Mouse (Mus musculus) midbrain, embryonic 11.5 days (tissue): ENCODE results near the gene Pygm. TPM values are rescaled to one million over a fixed set of nuclear protein-coding genes. Genes with fewer than 3 reads are reported as not detected.

ENCODE experiments used
- ATAC-seq: fragments of 200-750 bp; cut with Nextera tagmentation; 2 replicates; pipeline ENCODE4 v1.8.0; 2017; ENCODE audit warnings: moderate TSS enrichment, moderate library complexity; ENCODE audit not compliant: low FRiP score
- DNase-seq: peaks from one replicate; pipeline ENCODE4 v3.0.0; 2015; ENCODE audit warnings: low spot score; ENCODE audit errors: missing footprints
- H3K27ac ChIP-seq: fragments of 300-500 bp; sonication (generic); 2 replicates; pipeline ENCODE4 v1.5.1; 2014; ENCODE audit warnings: low read depth, low read length
- H3K27me3 ChIP-seq: fragments of 300-500 bp; sonication (generic); 2 replicates; pipeline ENCODE4 v1.6.1; 2014; ENCODE audit warnings: mild to moderate bottlenecking, low read length, moderate library complexity, mixed read lengths; ENCODE audit not compliant: control insufficient read depth, insufficient read depth
- H3K36me3 ChIP-seq: fragments of 300-500 bp; sonication (generic); 2 replicates; pipeline ENCODE4 v1.6.1; 2014; ENCODE audit warnings: mild to moderate bottlenecking, low read length, moderate library complexity, mixed read lengths; ENCODE audit not compliant: control insufficient read depth, insufficient read depth
- H3K4me1 ChIP-seq: fragments of 300-500 bp; sonication (generic); 2 replicates; pipeline ENCODE4 v1.6.1; 2014; ENCODE audit warnings: low read length; ENCODE audit not compliant: control insufficient read depth, insufficient read depth
- H3K4me2 ChIP-seq: fragments of 300-500 bp; sonication (generic); 2 replicates; pipeline ENCODE4 v1.6.1; 2014; ENCODE audit warnings: mild to moderate bottlenecking, moderate library complexity
- H3K4me3 ChIP-seq: fragments of 300-500 bp; sonication (generic); 2 replicates; pipeline ENCODE4 v1.5.1; 2014; ENCODE audit warnings: low read depth, low read length
- H3K9ac ChIP-seq: fragments of 300-500 bp; sonication (generic); 2 replicates; pipeline ENCODE4 v1.6.1; 2014; ENCODE audit warnings: low read length
- H3K9me3 ChIP-seq: fragments of 300-500 bp; sonication (generic); 2 replicates; pipeline ENCODE4 v1.6.1; 2016; ENCODE audit warnings: low read length; ENCODE audit not compliant: control insufficient read depth
- WGBS: fragments of 180-500 bp; shearing (Covaris S2); extraction: QIAGEN DNeasy Blood & Tissue Kit; methylation state at CpG from one replicate; pipeline ENCODE4 v1.1.7; 2014; 5-methylcytosine and 5-hydroxymethylcytosine counted together
- polyA plus RNA-seq: library from polyadenylated mRNA; unstranded; fragments of >200 nt; fragmentation: Nextera tagmentation; extraction: Ambion mirVana; gene quantifications from 2 replicates; pipeline ENCODE4 v1.2.1, GENCODE M21; 2014

Pygm gene
- polyA plus RNA-seq, 1 experiment from 2014 or later, result 0.81 TPM

GRCm38 (mm10) chr19:6348717-6349116 is 35.5 kb upstream of the Pygm start:
- H3K4me1 ChIP-seq, result peaks cover 2% of the 10 kb centered on the region; the same call in 1 of the 2 replicates
- no peak overlapping the region for H3K9ac ChIP-seq
- no peak overlapping the region for H3K4me2 ChIP-seq
- 70% methylated on average over 9 of the region's 9 CpGs for WGBS
- no peaks in the 10 kb centered on the region for H3K9me3 ChIP-seq
- ATAC-seq (no peak), DNase-seq (peak; percentile 83)
- no peak overlapping the region for H3K27ac ChIP-seq
- no peaks in the 10 kb centered on the region for H3K27me3 ChIP-seq
- H3K4me3 ChIP-seq, result no peak overlapping the region
- no peaks in the 10 kb centered on the region for H3K36me3 ChIP-seq

DNA sequence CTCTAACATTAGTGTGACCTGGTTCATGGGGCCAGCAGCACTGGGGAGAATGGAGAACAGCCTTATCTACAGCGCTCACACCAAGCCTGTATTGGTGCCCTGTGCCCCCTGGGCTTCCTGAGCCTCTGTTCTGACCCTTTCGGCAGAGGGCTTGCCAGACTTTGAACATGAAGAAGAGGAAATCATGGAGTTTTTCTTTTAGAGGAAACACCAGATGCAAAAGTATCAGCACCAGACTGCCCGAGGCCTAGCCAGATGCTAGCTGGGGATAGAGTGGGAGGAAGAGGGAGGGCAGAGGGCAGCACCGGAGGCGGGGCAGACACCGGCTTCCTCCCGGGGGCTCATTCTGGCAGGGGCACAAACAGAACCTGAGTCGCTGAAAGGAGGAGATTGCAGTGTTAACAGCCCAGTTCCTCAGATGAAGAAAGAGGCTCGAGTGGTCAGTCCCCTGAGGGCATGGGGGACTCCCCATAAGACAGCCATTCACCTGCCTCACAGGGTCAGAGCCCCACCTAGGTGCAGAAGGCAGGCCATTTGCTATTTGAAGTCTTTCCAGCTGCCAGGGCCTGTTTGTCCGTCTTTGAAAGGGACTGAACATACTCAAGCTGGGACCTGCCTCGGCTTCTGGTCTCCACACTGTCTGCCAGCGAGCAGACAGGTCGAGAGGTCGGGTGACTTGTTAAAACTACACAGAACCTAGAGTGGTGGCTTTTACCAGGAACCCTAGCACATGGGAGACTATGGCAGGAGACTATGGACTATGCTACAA is 34.8 kb upstream of the Pygm start:
- no peak overlapping the region for H3K4me3 ChIP-seq

GRCm38 (mm10) chr19:6351431-6352106 is 32.6 kb upstream of the Pygm start:
- H3K9me3 ChIP-seq, result no peaks in the 10 kb centered on the region
- no peak for DNase-seq
- no peak overlapping the region for H3K9ac ChIP-seq
- H3K36me3 ChIP-seq, result no peaks in the 10 kb centered on the region
- H3K27ac ChIP-seq, result no peak overlapping the region
- H3K4me3 ChIP-seq, result no peak overlapping the region
- no peak overlapping the region for H3K4me2 ChIP-seq
- H3K27me3 ChIP-seq, result no peaks in the 10 kb centered on the region
- peaks cover 2% of the 10 kb centered on the region; the same call in 1 of the 2 replicates for H3K4me1 ChIP-seq
- 61% methylated on average over 14 of the region's 14 CpGs for WGBS
- no peak for ATAC-seq

More for the DNA sequence above, 34.8 kb upstream of the Pygm start:
- DNase-seq, result no peak
- Histone ChIP-seq H3K4me2 (no peak overlapping the region), H3K9me3 (no peaks in the 10 kb centered on the region), H3K27ac (no peak overlapping the region), H3K36me3 (no peaks in the 10 kb centered on the region), H3K4me1 (peaks cover 2% of the 10 kb centered on the region; the same call in 1 of the 2 replicates), H3K27me3 (no peaks in the 10 kb centered on the region), H3K9ac (no peak overlapping the region)
- no peak for ATAC-seq
- WGBS, result 50% methylated on average over 14 of the region's 14 CpGs

GRCm38 (mm10) chr19:6352107-6352505 is 32.1 kb upstream of the Pygm start:
- H3K4me3 ChIP-seq, result no peak overlapping the region
- DNase-seq, result no peak
- WGBS, result 91% methylated on average over 2 of the region's 2 CpGs

GRCm38 (mm10) chr19:6354030-6354429 is 30.2 kb upstream of the Pygm start:
- no peak overlapping the region for H3K4me2 ChIP-seq
- H3K27me3 ChIP-seq, result no peaks in the 10 kb centered on the region
- DNase-seq (no peak), ATAC-seq (no peak)
- no peak overlapping the region for H3K27ac ChIP-seq
- no peak overlapping the region for H3K4me3 ChIP-seq
- 85% methylated on average over 7 of the region's 7 CpGs for WGBS
- peaks cover 2% of the 10 kb centered on the region; the same call in 1 of the 2 replicates for H3K4me1 ChIP-seq
- H3K9me3 ChIP-seq, result no peaks in the 10 kb centered on the region
- H3K9ac ChIP-seq, result no peak overlapping the region
- H3K36me3 ChIP-seq, result no peaks in the 10 kb centered on the region

More at GRCm38 (mm10) chr19:6352107-6352505, 32.1 kb upstream of the Pygm start:
- no peak overlapping the region for H3K4me2 ChIP-seq
- H3K9me3 ChIP-seq, result no peaks in the 10 kb centered on the region
- H3K27me3 ChIP-seq, result no peaks in the 10 kb centered on the region
- peaks cover 2% of the 10 kb centered on the region; the same call in 1 of the 2 replicates for H3K4me1 ChIP-seq
- H3K9ac ChIP-seq, result no peak overlapping the region
- H3K27ac ChIP-seq, result no peak overlapping the region
- no peak for ATAC-seq
- H3K36me3 ChIP-seq, result no peaks in the 10 kb centered on the region

GRCm38 (mm10) chr19:6361291-6361690 is 22.9 kb upstream of the Pygm start:
- Histone ChIP-seq H3K36me3 (peaks cover 7% of the 10 kb centered on the region; the same call in 1 of the 2 replicates), H3K9ac (no peak overlapping the region), H3K4me3 (no peak overlapping the region), H3K9me3 (no peaks in the 10 kb centered on the region), H3K4me2 (no peak overlapping the region), H3K27ac (no peak overlapping the region), H3K4me1 (peaks cover 11% of the 10 kb centered on the region), H3K27me3 (no peaks in the 10 kb centered on the region)
- ATAC-seq (no peak), DNase-seq (no peak)
- WGBS, result 85% methylated on average over 3 of the region's 3 CpGs

- ATAC-seq, result no peak; the same call in 1 of the 2 replicates
- H3K27ac ChIP-seq, result peak overlapping the region; percentile 11; the same call in 1 of the 2 replicates
- no peak for DNase-seq
Measured at GRCm38 (mm10) chr19:6363091-6363410, 21.1 kb upstream of the Pygm start.

DNA sequence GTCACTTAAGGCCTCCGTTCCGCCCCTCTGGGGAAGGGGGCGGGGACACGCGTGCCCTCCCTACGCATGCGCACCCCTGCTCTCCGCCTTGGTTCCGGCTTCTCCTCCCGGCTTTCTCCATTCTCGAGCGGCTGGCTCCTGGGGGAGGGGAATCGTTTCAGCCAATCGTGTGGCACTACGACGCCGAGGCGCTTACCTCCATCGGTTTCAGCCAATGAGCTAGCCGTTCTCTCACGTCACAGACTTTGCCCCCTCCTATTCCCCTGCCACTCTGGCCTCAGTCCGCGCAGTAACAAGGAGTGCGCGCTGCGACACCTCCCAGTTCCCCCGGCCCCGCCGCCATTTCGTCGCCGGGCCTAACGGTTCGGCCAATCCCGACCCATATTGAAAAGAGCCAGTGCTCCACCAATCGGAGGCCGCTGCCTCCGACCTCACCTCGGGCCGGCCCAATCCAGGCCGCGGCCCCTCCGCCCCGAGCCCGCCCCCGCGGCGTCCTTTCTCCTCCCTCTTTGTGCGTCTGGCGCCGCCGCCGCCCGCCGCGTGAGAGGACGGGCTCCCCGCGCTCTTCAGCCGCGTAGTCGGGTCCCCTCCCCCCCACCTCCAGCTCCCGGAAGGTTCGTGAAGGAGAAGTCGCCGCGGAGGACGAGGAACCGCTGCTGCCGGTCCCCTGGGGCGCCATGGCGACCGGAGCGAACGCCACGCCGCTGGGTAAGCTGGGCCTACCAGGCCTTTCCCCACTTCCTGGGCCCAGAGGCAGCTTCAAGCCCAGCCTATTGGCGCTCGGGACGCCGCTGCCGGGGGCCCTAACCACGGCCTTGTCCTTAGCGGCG is 20.6 kb upstream of the Pygm start, which contains the start of gene Sf1:
Gene Sf1, plus strand, starts transcription at position 280 of the 830 bp plus-strand sequence.
- H3K27me3 ChIP-seq, result no peaks in the 10 kb centered on the region
- ATAC-seq (peak; percentile 97), DNase-seq (peak; percentile 100)
- peaks cover 23% of the 10 kb centered on the region for H3K36me3 ChIP-seq
- H3K9ac ChIP-seq, result peak within 1 kb of the TSS; percentile 100
- peak within 1 kb of the TSS; percentile 100 for H3K4me3 ChIP-seq
- no peaks in the 10 kb centered on the region for H3K9me3 ChIP-seq
- peak within 1 kb of the TSS; percentile 92 for H3K4me2 ChIP-seq
- H3K4me1 ChIP-seq, result peaks cover 11% of the 10 kb centered on the region
- WGBS, result 1% methylated on average over 73 of the region's 85 CpGs
- H3K27ac ChIP-seq, result peak within 1 kb of the TSS; percentile 98

More at GRCm38 (mm10) chr19:6363091-6363410, 21.1 kb upstream of the Pygm start:
- H3K9me3 ChIP-seq, result no peaks in the 10 kb centered on the region
- H3K9ac ChIP-seq, result peak overlapping the region; percentile 22; the same call in 1 of the 2 replicates
- WGBS, result 2% methylated on average over 11 of the region's 11 CpGs
- peak overlapping the region; percentile 53 for H3K4me2 ChIP-seq
- H3K4me1 ChIP-seq, result peaks cover 11% of the 10 kb centered on the region
- H3K36me3 ChIP-seq, result peaks cover 17% of the 10 kb centered on the region
- H3K4me3 ChIP-seq, result peak overlapping the region; percentile 100
- no peaks in the 10 kb centered on the region for H3K27me3 ChIP-seq
